Mouse (Mus musculus) midbrain, embryonic 13.5 days (tissue): ENCODE measurements at regions not wholly inside any gene's neighbourhood (a gene's known extent, or its start where the extent isn't known, plus 50 kb on each side); places are given as distances from the start of the nearest gene placed in this dataset.

Experiments used
- ATAC-seq: fragments of 200-750 bp; cut with Nextera tagmentation; 2 replicates; pipeline ENCODE4 v1.8.0; 2017; ENCODE audit warnings: mild to moderate bottlenecking, moderate TSS enrichment, moderate library complexity
- H3K27ac ChIP-seq: fragments of 300-500 bp; sonication (generic); 2 replicates; pipeline ENCODE4 v1.5.1; 2015; ENCODE audit warnings: inconsistent platforms, mild to moderate bottlenecking, moderate library complexity
- H3K27me3 ChIP-seq: fragments of 300-500 bp; sonication (generic); 2 replicates; pipeline ENCODE4 v1.6.1; 2015; ENCODE audit warnings: mild to moderate bottlenecking, inconsistent platforms
- H3K36me3 ChIP-seq: fragments of 300-500 bp; sonication (generic); 2 replicates; pipeline ENCODE4 v1.6.1; 2015; ENCODE audit warnings: mild to moderate bottlenecking, inconsistent platforms
- H3K4me1 ChIP-seq: fragments of 300-500 bp; sonication (generic); replicated peaks from 2 replicates; pipeline ENCODE4 v1.6.1; 2015; ENCODE audit warnings: inconsistent platforms
- H3K4me2 ChIP-seq: fragments of 300-500 bp; sonication (generic); replicated peaks from 2 replicates; pipeline ENCODE4 v1.6.1; 2015; ENCODE audit warnings: moderate library complexity, mild to moderate bottlenecking, inconsistent platforms
- H3K4me3 ChIP-seq: fragments of 300-500 bp; sonication (generic); replicated peaks from 2 replicates; pipeline ENCODE4 v1.5.1; 2015; ENCODE audit warnings: mild to moderate bottlenecking, inconsistent platforms
- H3K9ac ChIP-seq: fragments of 300-500 bp; sonication (generic); replicated peaks from 2 replicates; pipeline ENCODE4 v1.6.1; 2015; ENCODE audit warnings: mild to moderate bottlenecking, inconsistent platforms
- H3K9me3 ChIP-seq: fragments of 300-500 bp; sonication (generic); 2 replicates; pipeline ENCODE4 v1.6.1; 2016; ENCODE audit warnings: mild to moderate bottlenecking, inconsistent platforms
- WGBS: fragments of 180-500 bp; shearing (Covaris S2); methylation state at CpG from one replicate; pipeline ENCODE4 v1.1.7; 2015; 5-methylcytosine and 5-hydroxymethylcytosine counted together

- Histone ChIP-seq H3K4me2 (no peak overlapping the region), H3K36me3 (no peaks in the 10 kb centered on the region), H3K9me3 (no peaks in the 10 kb centered on the region), H3K4me1 (peaks cover 19% of the 10 kb centered on the region; the same call in 1 of the 2 replicates), H3K4me3 (no peak overlapping the region), H3K9ac (no peak overlapping the region), H3K27me3 (no peaks in the 10 kb centered on the region), H3K27ac (no peak overlapping the region)
- no peak for ATAC-seq
- WGBS = 92% methylated on average over 11 of the region's 11 CpGs
These were observed 307.8 kb downstream of the Sox9 start for GRCm38 (mm10) chr11:113089637-113090351.

GRCm38 (mm10) chr11:113091901-113092568, 310.0 kb downstream of the Sox9 start:
- Histone ChIP-seq H3K9ac (no peak overlapping the region), H3K9me3 (no peaks in the 10 kb centered on the region), H3K27ac (no peak overlapping the region), H3K36me3 (no peaks in the 10 kb centered on the region), H3K4me2 (no peak overlapping the region), H3K4me3 (no peak overlapping the region), H3K27me3 (no peaks in the 10 kb centered on the region), H3K4me1 (peaks cover 18% of the 10 kb centered on the region; the same call in 1 of the 2 replicates)
- no peak for ATAC-seq
- 60% methylated on average over 8 of the region's 8 CpGs for WGBS

DNA sequence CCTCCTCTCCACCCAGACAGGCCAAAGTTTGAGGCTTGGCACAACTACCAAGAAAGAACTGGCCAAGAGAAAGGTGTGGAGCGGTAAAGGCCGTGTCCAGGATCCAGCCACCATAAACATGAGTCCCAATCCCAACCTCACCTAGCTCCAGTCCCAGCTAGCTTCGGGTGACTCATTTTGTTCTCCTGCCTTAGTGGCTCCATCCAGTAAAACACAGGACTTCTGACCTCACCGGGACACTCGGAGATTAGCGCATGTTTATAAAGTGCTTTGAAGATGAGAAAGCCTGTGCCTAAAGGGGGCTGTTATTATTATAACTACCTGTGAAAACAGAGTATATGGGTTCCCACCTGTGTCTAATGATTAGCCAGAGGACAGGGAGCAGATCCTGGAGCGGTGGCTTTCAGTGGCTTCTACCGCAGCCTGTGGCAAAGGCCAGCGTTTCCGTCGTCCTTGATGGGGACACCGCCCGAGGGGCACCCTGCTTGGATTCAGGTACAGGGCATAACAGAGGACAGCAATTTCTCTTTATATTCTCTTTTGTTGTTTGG, 311.9 kb downstream of the Sox9 start:
- ATAC-seq = no peak
- 93% methylated on average over 13 of the region's 13 CpGs for WGBS
- no peaks in the 10 kb centered on the region for H3K9me3 ChIP-seq

DNA sequence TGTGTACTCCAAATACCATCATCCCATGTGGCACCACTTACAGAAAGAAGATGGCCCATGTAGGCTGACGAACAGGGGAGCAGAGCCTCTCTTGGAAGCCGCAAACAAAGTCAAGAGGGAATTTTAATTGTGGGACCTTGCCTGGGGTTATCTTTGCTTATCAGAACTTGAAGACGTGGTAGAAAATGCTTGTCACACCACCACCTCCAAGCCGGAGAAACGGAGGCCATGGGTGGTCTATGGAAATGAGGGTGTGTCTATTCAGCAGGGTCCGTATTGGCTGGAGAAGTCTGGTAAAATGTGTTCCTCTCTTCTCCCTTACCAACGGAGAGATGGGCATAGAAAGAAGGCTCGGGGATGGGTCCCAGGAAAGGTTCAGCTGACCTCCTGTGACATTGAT, 313.6 kb downstream of the Sox9 start:
- Histone ChIP-seq H3K27me3 (no peaks in the 10 kb centered on the region), H3K27ac (no peak overlapping the region), H3K9me3 (no peaks in the 10 kb centered on the region), H3K9ac (no peak overlapping the region), H3K4me1 (peaks cover 13% of the 10 kb centered on the region), H3K4me3 (no peak overlapping the region), H3K4me2 (no peak overlapping the region), H3K36me3 (no peaks in the 10 kb centered on the region)
- WGBS = 82% methylated on average over 8 of the region's 8 CpGs
- ATAC-seq = no peak

More for the DNA sequence above, 311.9 kb downstream of the Sox9 start:
- Histone ChIP-seq H3K4me2 (no peak overlapping the region), H3K27ac (no peak overlapping the region), H3K4me3 (no peak overlapping the region), H3K27me3 (no peaks in the 10 kb centered on the region), H3K9ac (no peak overlapping the region), H3K36me3 (no peaks in the 10 kb centered on the region), H3K4me1 (peaks cover 13% of the 10 kb centered on the region; the same call in 1 of the 2 replicates)

DNA sequence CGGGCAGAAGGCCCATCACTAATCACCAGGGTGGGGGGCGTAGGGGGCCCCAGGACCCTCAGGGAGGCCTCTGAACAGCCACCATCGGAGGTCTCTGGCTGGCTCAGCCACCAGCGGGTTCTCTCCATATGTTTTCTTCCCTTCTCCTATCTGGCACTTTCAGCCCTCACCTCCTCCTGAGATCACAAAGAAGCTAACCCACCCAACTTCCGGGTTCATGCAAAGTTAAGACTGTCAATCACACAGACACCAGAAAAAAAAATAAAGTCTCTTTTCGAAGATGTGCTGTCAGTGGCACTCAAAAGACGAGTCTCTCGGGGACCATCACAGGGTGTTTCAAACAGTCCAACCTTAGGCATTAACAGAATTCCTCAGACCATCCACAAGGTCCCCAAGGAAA, 314.2 kb downstream of the Sox9 start:
- no peak overlapping the region for H3K9ac ChIP-seq
- 76% methylated on average over 8 of the region's 8 CpGs for WGBS
- no peak for ATAC-seq
- no peaks in the 10 kb centered on the region for H3K36me3 ChIP-seq
- H3K27ac ChIP-seq = no peak overlapping the region
- H3K4me1 ChIP-seq = peaks cover 19% of the 10 kb centered on the region
- no peaks in the 10 kb centered on the region for H3K27me3 ChIP-seq
- H3K4me3 ChIP-seq = no peak overlapping the region
- H3K9me3 ChIP-seq = no peaks in the 10 kb centered on the region
- H3K4me2 ChIP-seq = no peak overlapping the region

DNA sequence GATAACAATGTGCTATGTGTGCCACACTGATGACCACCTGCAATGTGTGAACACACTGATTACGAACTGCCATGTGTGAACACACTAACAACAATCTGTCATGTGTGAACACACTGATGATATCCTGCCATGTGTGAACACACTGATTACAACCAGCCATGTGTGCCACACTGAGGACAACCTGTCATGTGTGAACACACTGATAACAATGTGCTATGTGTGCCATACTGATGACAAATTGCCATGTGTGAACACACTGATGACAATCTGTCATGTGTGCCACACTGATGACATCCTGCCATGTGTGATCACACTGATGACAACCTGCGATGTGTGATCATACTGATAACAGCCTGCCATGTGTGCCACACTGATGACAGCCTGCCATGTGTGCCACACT, 316.3 kb downstream of the Sox9 start:
- Histone ChIP-seq H3K4me3 (no peak overlapping the region), H3K4me2 (no peak overlapping the region), H3K9ac (no peak overlapping the region), H3K27ac (no peak overlapping the region), H3K27me3 (no peaks in the 10 kb centered on the region), H3K4me1 (peaks cover 19% of the 10 kb centered on the region), H3K9me3 (no peaks in the 10 kb centered on the region), H3K36me3 (no peaks in the 10 kb centered on the region)
- no peak for ATAC-seq
- 94% methylated on average over 2 of the region's 2 CpGs for WGBS

GRCm38 (mm10) chr11:113100800-113101199, 318.8 kb downstream of the Sox9 start:
- Histone ChIP-seq H3K4me1 (peaks cover 35% of the 10 kb centered on the region), H3K9me3 (no peaks in the 10 kb centered on the region), H3K9ac (no peak overlapping the region), H3K4me3 (no peak overlapping the region), H3K36me3 (no peaks in the 10 kb centered on the region), H3K4me2 (no peak overlapping the region), H3K27ac (peak overlapping the region; percentile 54; the same call in 1 of the 2 replicates), H3K27me3 (no peaks in the 10 kb centered on the region)
- WGBS = 16% methylated on average over 9 of the region's 9 CpGs
- ATAC-seq = no peak

DNA sequence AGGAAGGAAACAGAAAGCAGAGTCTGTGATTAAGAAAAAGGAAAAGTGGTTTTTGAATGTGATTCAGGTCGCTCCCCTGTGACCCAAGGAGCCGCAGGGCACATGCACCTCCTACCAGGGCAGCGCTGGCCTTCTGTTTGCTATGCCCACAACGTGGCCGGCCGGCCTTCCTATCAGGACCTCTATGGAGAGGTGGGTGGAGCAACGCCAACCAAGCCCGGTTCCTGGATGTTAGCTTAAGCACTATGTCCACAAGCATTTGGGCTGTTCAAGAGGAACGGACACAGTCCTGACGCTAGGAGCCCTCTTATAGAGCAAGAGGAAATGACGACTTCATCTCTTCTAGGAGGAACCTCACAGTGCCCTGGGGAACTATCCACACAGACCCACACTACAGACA, 319.5 kb downstream of the Sox9 start:
- no peak overlapping the region for H3K27ac ChIP-seq
- H3K9me3 ChIP-seq = no peaks in the 10 kb centered on the region
- no peaks in the 10 kb centered on the region for H3K27me3 ChIP-seq
- H3K9ac ChIP-seq = no peak overlapping the region
- H3K4me3 ChIP-seq = no peak overlapping the region
- H3K36me3 ChIP-seq = no peaks in the 10 kb centered on the region
- no peak overlapping the region for H3K4me2 ChIP-seq
- peaks cover 32% of the 10 kb centered on the region for H3K4me1 ChIP-seq
- 52% methylated on average over 11 of the region's 11 CpGs for WGBS
- ATAC-seq = 0 out of 2 replicates have a peak, but pooled peaks have one; percentile 15

- Histone ChIP-seq H3K27ac (no peak overlapping the region), H3K36me3 (no peaks in the 10 kb centered on the region), H3K4me3 (no peak overlapping the region), H3K4me2 (no peak overlapping the region), H3K27me3 (no peaks in the 10 kb centered on the region), H3K9me3 (no peaks in the 10 kb centered on the region), H3K9ac (no peak overlapping the region), H3K4me1 (peaks cover 46% of the 10 kb centered on the region)
- WGBS = 90% methylated on average over 12 of the region's 12 CpGs
- ATAC-seq = 0 out of 2 replicates have a peak, but pooled peaks have one; percentile 19
These were observed 321.3 kb downstream of the Sox9 start for GRCm38 (mm10) chr11:113103161-113103845.

DNA sequence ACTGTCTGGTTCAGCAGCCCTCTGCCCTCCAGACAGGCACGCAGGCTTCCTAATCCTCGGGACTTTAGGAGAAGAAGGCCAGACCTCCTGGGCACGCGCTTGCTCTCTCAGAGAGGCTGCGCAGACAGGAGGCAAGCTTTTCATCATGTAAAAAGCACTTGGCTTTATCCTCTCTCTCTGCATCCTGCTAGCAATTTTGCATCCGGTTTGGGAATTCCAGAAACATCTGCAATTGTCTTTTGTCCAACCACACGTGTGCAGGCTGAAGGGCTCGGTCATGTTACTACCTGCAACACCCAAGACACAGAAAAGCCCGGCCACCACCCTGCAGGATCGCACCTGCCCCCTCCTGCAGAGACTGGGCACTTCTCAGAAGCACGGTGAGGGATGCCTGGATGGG, 323.3 kb downstream of the Sox9 start:
- Histone ChIP-seq H3K4me3 (no peak overlapping the region), H3K27ac (no peak overlapping the region), H3K27me3 (no peaks in the 10 kb centered on the region), H3K4me2 (no peak overlapping the region), H3K9ac (no peak overlapping the region), H3K36me3 (no peaks in the 10 kb centered on the region), H3K9me3 (no peaks in the 10 kb centered on the region), H3K4me1 (peaks cover 48% of the 10 kb centered on the region)
- ATAC-seq = no peak
- 74% methylated on average over 11 of the region's 11 CpGs for WGBS

GRCm38 (mm10) chr11:113107205-113107844, 325.3 kb downstream of the Sox9 start:
- Histone ChIP-seq H3K27ac (no peak overlapping the region), H3K4me1 (peaks cover 36% of the 10 kb centered on the region), H3K9ac (no peak overlapping the region), H3K4me3 (no peak overlapping the region), H3K9me3 (no peaks in the 10 kb centered on the region), H3K27me3 (no peaks in the 10 kb centered on the region), H3K36me3 (no peaks in the 10 kb centered on the region), H3K4me2 (no peak overlapping the region)
- ATAC-seq = no peak
- WGBS = 60% methylated on average over 16 of the region's 16 CpGs
